Mouse (Mus musculus): ENCODE measurements around the gene Vgll4. TPM values are rescaled to one million over a fixed set of nuclear protein-coding genes. Genes with fewer than 3 reads are reported as not detected.

Gene Vgll4
- polyA plus RNA-seq, 1 experiment, result 36.1 TPM

DNA sequence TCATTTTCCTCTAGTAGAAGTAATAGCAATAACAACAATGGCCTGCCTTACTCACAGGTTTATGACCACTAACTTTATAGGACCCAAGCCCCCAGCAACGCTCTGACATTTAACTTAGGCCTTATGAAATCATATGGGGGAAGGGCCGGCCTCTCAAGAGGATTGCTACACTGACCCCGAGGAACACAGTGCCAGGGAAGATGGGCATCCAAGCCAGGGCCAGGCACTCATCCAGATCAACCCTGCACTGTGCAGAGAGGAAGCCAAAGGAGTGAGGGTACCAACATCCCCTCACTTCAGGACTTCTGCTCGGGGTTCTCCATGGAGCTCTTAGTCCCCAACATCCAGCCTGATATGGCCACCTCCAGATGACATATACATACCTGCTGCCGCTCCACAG, 106.3 kb downstream of the Vgll4 start:
- H3K27me3 ChIP-seq (ENCODE audit: control insufficient read depth, insufficient read depth, low read length), result no peaks in the 10 kb centered on the region
- no peak overlapping the region for H3K27ac ChIP-seq (ENCODE audit: insufficient read depth, low read length)
- TF ChIP-seq CTCF (IDR thresholded peaks at IDR 0.05; ENCODE audit: extremely low read depth, insufficient read depth, insufficient read length, insufficient replicate concordance), result no peak
- no peak for TF ChIP-seq POLR2A (IDR thresholded peaks at IDR 0.05; ENCODE audit: low read depth, low read length)
- WGBS, result 84% methylated on average over 5 of the region's 5 CpGs
- H3K4me3 ChIP-seq (ENCODE audit: extremely low read depth, insufficient read depth, insufficient read length), result no peak overlapping the region
- H3K36me3 ChIP-seq (ENCODE audit: control insufficient read depth, insufficient read depth, low read length), result peaks cover 30% of the 10 kb centered on the region
- no peaks in the 10 kb centered on the region; the same call in 1 of the 2 replicates for H3K4me1 ChIP-seq (ENCODE audit: control insufficient read depth, insufficient read depth, insufficient read length)
- no peak for DNase-seq (ENCODE audit: low read depth in 1 of 2, low spot score in 2 of 2)

GRCm38 (mm10) chr6:114862046-114862445, 107.7 kb downstream of the Vgll4 start:
- TF ChIP-seq CTCF (IDR thresholded peaks at IDR 0.05; ENCODE audit: extremely low read depth, insufficient read depth, insufficient read length, insufficient replicate concordance) (no peak), POLR2A (IDR thresholded peaks at IDR 0.05; ENCODE audit: low read depth, low read length) (no peak)
- Histone ChIP-seq H3K4me1 (ENCODE audit: control insufficient read depth, insufficient read depth, insufficient read length) (no peaks in the 10 kb centered on the region; the same call in 1 of the 2 replicates), H3K27ac (ENCODE audit: insufficient read depth, low read length) (no peak overlapping the region), H3K27me3 (ENCODE audit: control insufficient read depth, insufficient read depth, low read length) (no peaks in the 10 kb centered on the region), H3K4me3 (ENCODE audit: extremely low read depth, insufficient read depth, insufficient read length) (no peak overlapping the region), H3K36me3 (ENCODE audit: control insufficient read depth, insufficient read depth, low read length) (peaks cover 30% of the 10 kb centered on the region)
- DNase-seq (ENCODE audit: low read depth in 1 of 2, low spot score in 2 of 2), result no peak
- WGBS, result 78% methylated on average over 9 of the region's 9 CpGs

GRCm38 (mm10) chr6:114861591-114861990, 108.2 kb downstream of the Vgll4 start:
- no peak for DNase-seq (ENCODE audit: low read depth in 1 of 2, low spot score in 2 of 2)
- H3K27me3 ChIP-seq (ENCODE audit: control insufficient read depth, insufficient read depth, low read length), result no peaks in the 10 kb centered on the region
- 86% methylated on average over 9 of the region's 9 CpGs for WGBS
- no peak overlapping the region for H3K27ac ChIP-seq (ENCODE audit: insufficient read depth, low read length)
- peaks cover 30% of the 10 kb centered on the region for H3K36me3 ChIP-seq (ENCODE audit: control insufficient read depth, insufficient read depth, low read length)
- no peak overlapping the region for H3K4me3 ChIP-seq (ENCODE audit: extremely low read depth, insufficient read depth, insufficient read length)
- no peaks in the 10 kb centered on the region; the same call in 1 of the 2 replicates for H3K4me1 ChIP-seq (ENCODE audit: control insufficient read depth, insufficient read depth, insufficient read length)
- TF ChIP-seq CTCF (IDR thresholded peaks at IDR 0.05; ENCODE audit: extremely low read depth, insufficient read depth, insufficient read length, insufficient replicate concordance) (no peak), POLR2A (IDR thresholded peaks at IDR 0.05; ENCODE audit: low read depth, low read length) (no peak)

GRCm38 (mm10) chr6:114860677-114861568, 108.9 kb downstream of the Vgll4 start:
- WGBS, result 87% methylated on average over 14 of the region's 14 CpGs
- no peak overlapping the region for H3K4me3 ChIP-seq (ENCODE audit: extremely low read depth, insufficient read depth, insufficient read length)
- H3K27ac ChIP-seq (ENCODE audit: insufficient read depth, low read length), result no peak overlapping the region
- peaks cover 30% of the 10 kb centered on the region for H3K36me3 ChIP-seq (ENCODE audit: control insufficient read depth, insufficient read depth, low read length)
- TF ChIP-seq CTCF (IDR thresholded peaks at IDR 0.05; ENCODE audit: extremely low read depth, insufficient read depth, insufficient read length, insufficient replicate concordance), result no peak
- TF ChIP-seq POLR2A (IDR thresholded peaks at IDR 0.05; ENCODE audit: low read depth, low read length), result no peak
- no peak for DNase-seq (ENCODE audit: low read depth in 1 of 2, low spot score in 2 of 2)
- H3K4me1 ChIP-seq (ENCODE audit: control insufficient read depth, insufficient read depth, insufficient read length), result no peaks in the 10 kb centered on the region; the same call in 1 of the 2 replicates
- no peaks in the 10 kb centered on the region for H3K27me3 ChIP-seq (ENCODE audit: control insufficient read depth, insufficient read depth, low read length)

- no peak for DNase-seq (ENCODE audit: low read depth in 1 of 2, low spot score in 2 of 2)
- Histone ChIP-seq H3K4me1 (ENCODE audit: control insufficient read depth, insufficient read depth, insufficient read length) (no peaks in the 10 kb centered on the region), H3K27ac (ENCODE audit: insufficient read depth, low read length) (no peak overlapping the region), H3K36me3 (ENCODE audit: control insufficient read depth, insufficient read depth, low read length) (peaks cover 27% of the 10 kb centered on the region), H3K4me3 (ENCODE audit: extremely low read depth, insufficient read depth, insufficient read length) (no peak overlapping the region), H3K27me3 (ENCODE audit: control insufficient read depth, insufficient read depth, low read length) (no peaks in the 10 kb centered on the region)
- no peak for TF ChIP-seq CTCF (IDR thresholded peaks at IDR 0.05; ENCODE audit: extremely low read depth, insufficient read depth, insufficient read length, insufficient replicate concordance)
- no peak for TF ChIP-seq POLR2A (IDR thresholded peaks at IDR 0.05; ENCODE audit: low read depth, low read length)
- whole genome bisulfite sequencing, result 83% methylated on average over 4 of the region's 4 CpGs
Measured at GRCm38 (mm10) chr6:114858722-114859053, 111.1 kb downstream of the Vgll4 start.

DNA sequence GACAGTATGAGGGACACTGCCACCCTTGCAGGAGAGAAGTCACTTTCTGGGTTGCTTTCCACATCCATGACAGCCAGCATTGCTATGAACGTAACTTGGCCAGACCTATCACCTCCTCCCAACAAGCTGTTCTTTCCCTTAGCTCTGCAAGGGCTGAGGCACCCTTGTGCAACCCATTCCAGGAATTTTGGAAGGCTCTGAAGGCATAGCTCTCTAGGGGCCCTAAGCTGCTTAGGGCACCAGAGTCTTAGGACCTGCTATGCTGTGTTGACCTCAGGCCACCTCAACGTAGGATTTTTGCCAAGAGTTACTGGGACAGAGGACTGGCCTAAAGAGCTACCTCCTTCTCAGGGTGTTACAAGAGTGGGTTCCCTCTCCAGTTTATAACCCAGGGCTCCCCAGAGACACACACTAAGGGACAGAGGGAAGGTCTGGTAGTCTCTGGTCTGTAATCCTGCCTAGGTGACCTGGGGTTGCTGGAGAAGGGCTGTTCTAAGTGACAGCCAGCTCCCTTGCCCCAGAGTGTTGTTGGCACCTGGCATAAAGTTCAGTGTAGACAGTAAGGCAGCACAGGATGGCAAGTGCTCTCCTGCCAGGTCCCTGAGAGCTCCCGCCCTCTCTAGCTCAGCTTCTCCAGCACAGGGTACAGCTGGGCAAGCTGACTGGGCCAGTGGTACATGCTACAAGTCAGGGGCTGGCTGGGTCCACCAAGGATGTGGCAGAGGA, 111.6 kb downstream of the Vgll4 start:
- Histone ChIP-seq H3K4me3 (ENCODE audit: extremely low read depth, insufficient read depth, insufficient read length) (no peak overlapping the region), H3K4me1 (ENCODE audit: control insufficient read depth, insufficient read depth, insufficient read length) (no peaks in the 10 kb centered on the region), H3K36me3 (ENCODE audit: control insufficient read depth, insufficient read depth, low read length) (peaks cover 25% of the 10 kb centered on the region), H3K27me3 (ENCODE audit: control insufficient read depth, insufficient read depth, low read length) (no peaks in the 10 kb centered on the region), H3K27ac (ENCODE audit: insufficient read depth, low read length) (no peak overlapping the region)
- DNase-seq (ENCODE audit: low read depth in 1 of 2, low spot score in 2 of 2), result no peak
- WGBS, result 86% methylated on average over 3 of the region's 3 CpGs
- TF ChIP-seq CTCF (IDR thresholded peaks at IDR 0.05; ENCODE audit: extremely low read depth, insufficient read depth, insufficient read length, insufficient replicate concordance) (no peak), POLR2A (IDR thresholded peaks at IDR 0.05; ENCODE audit: low read depth, low read length) (no peak)
